Mouse (Mus musculus): ENCODE measurements around the gene Usp3.
A peak's percentile ranks its signal among the peaks of the same experiment; 100 is the strongest.

Usp3 gene

GRCm38 (mm10) chr9:66603907-66604306 lies 11.0 kb upstream of the Usp3 start:
- DNase-seq, result no peak

- DNase-seq, result no peak
These were observed 8.1 kb upstream of the Usp3 start for GRCm38 (mm10) chr9:66601006-66601405.

- DNase-seq, result no peak
These were observed 7.6 kb upstream of the Usp3 start for GRCm38 (mm10) chr9:66600551-66600950.

GRCm38 (mm10) chr9:66599577-66599976 lies 6.6 kb upstream of the Usp3 start:
- peak in 1 of 2 experiments; percentile 68 for DNase-seq

- DNase-seq, result no peak
These were observed 5.7 kb upstream of the Usp3 start for GRCm38 (mm10) chr9:66598636-66599035.

- no peak for DNase-seq
These were observed 4.7 kb upstream of the Usp3 start for GRCm38 (mm10) chr9:66597480-66598215.

- DNase-seq, result no peak
These were observed 4.1 kb upstream of the Usp3 start for GRCm38 (mm10) chr9:66597076-66597475.

- peak; percentile 70 to 79 for DNase-seq
These were observed 3.1 kb upstream of the Usp3 start for GRCm38 (mm10) chr9:66595722-66596675.

GRCm38 (mm10) chr9:66594061-66594460 lies 1.1 kb upstream of the Usp3 start:
- peak; percentile 87 for DNase-seq

GRCm38 (mm10) chr9:66593613-66593969 lies 649 bp upstream of the Usp3 start:
- no peak for DNase-seq

- peak in 1 of 2 experiments; percentile 48 for DNase-seq
These were observed 894 bp downstream of the Usp3 start for GRCm38 (mm10) chr9:66591851-66592645.

- no peak for DNase-seq
These were observed 2.9 kb downstream of the Usp3 start for GRCm38 (mm10) chr9:66590051-66590450.

GRCm38 (mm10) chr9:66587016-66587415 lies 5.9 kb downstream of the Usp3 start:
- DNase-seq, result no peak

GRCm38 (mm10) chr9:66586533-66586932 lies 6.4 kb downstream of the Usp3 start:
- no peak for DNase-seq

- DNase-seq, result no peak
These were observed 7.8 kb downstream of the Usp3 start for GRCm38 (mm10) chr9:66585191-66585590.

GRCm38 (mm10) chr9:66584176-66584575 lies 8.8 kb downstream of the Usp3 start:
- DNase-seq, result no peak

GRCm38 (mm10) chr9:66583244-66583643 lies 9.7 kb downstream of the Usp3 start:
- no peak for DNase-seq

GRCm38 (mm10) chr9:66581694-66582093 lies 11.2 kb downstream of the Usp3 start:
- DNase-seq, result no peak

GRCm38 (mm10) chr9:66580722-66581121 lies 12.2 kb downstream of the Usp3 start:
- no peak for DNase-seq

GRCm38 (mm10) chr9:66575878-66576238 lies 17.1 kb downstream of the Usp3 start:
- peak in 1 of 2 experiments; percentile 28 for DNase-seq

GRCm38 (mm10) chr9:66575041-66575877 lies 17.7 kb downstream of the Usp3 start:
- no peak for DNase-seq

All from kidney, adult 8-10 months (tissue).